Mouse (Mus musculus) liver, embryonic 16.5 days (tissue): Measurements from ENCODE around the gene Top3b. TPM values are rescaled to one million over a fixed set of nuclear protein-coding genes. Genes with fewer than 3 reads are reported as not detected.

Source experiments
- ATAC-seq: fragments of 200-750 bp; cut with Nextera tagmentation; 2 replicates; pipeline ENCODE4 v1.8.0; 2017; ENCODE audit warnings: low read depth, mild to moderate bottlenecking, moderate number of reproducible peaks, moderate library complexity
- H3K27ac ChIP-seq: fragments of 300-500 bp; sonication (generic); 2 replicates; pipeline ENCODE4 v1.5.1; 2014; ENCODE audit warnings: mild to moderate bottlenecking, low read length
- H3K27me3 ChIP-seq: fragments of 300-500 bp; sonication (generic); 2 replicates; pipeline ENCODE4 v1.6.1; 2014; ENCODE audit warnings: low read depth, low read length, mixed read lengths; ENCODE audit not compliant: control insufficient read depth, insufficient read depth
- H3K36me3 ChIP-seq: fragments of 300-500 bp; sonication (generic); 2 replicates; pipeline ENCODE4 v1.6.1; 2014; ENCODE audit warnings: mild to moderate bottlenecking; ENCODE audit not compliant: control insufficient read depth, insufficient read depth
- H3K4me1 ChIP-seq: fragments of 300-500 bp; sonication (generic); 2 replicates; pipeline ENCODE4 v1.6.1; 2014; ENCODE audit warnings: low read depth, low read length, mixed read lengths; ENCODE audit not compliant: control insufficient read depth
- H3K4me2 ChIP-seq: fragments of 300-500 bp; sonication (generic); 2 replicates; pipeline ENCODE4 v1.6.1; 2014; ENCODE audit warnings: low read depth, low read length, mixed read lengths
- H3K4me3 ChIP-seq: fragments of 300-500 bp; sonication (generic); 2 replicates; pipeline ENCODE4 v1.5.1; 2014; ENCODE audit warnings: low read depth, mild to moderate bottlenecking, low read length
- H3K9ac ChIP-seq: fragments of 300-500 bp; sonication (generic); 2 replicates; pipeline ENCODE4 v1.6.1; 2014; ENCODE audit warnings: low read depth, low read length
- H3K9me3 ChIP-seq: fragments of 300-500 bp; sonication (generic); replicated peaks from 2 replicates; pipeline ENCODE4 v1.6.1; 2016; ENCODE audit warnings: low read length; ENCODE audit not compliant: control insufficient read depth
- WGBS: fragments of 180-500 bp; shearing (Covaris S2); extraction: QIAGEN DNeasy Blood & Tissue Kit; methylation state at CpG from one replicate; pipeline ENCODE4 v1.1.7; 2014; ENCODE audit not compliant: insufficient replicate concordance; 5-methylcytosine and 5-hydroxymethylcytosine counted together
- polyA plus RNA-seq: library from polyadenylated mRNA; unstranded; fragments of >200 nt; fragmentation: Nextera tagmentation; extraction: Ambion mirVana; gene quantifications from 2 replicates; pipeline ENCODE4 v1.2.1, GENCODE M21; 2015

The Top3b gene
- polyA plus RNA-seq, 1 experiment from 2014 or later: 22.6 TPM

DNA sequence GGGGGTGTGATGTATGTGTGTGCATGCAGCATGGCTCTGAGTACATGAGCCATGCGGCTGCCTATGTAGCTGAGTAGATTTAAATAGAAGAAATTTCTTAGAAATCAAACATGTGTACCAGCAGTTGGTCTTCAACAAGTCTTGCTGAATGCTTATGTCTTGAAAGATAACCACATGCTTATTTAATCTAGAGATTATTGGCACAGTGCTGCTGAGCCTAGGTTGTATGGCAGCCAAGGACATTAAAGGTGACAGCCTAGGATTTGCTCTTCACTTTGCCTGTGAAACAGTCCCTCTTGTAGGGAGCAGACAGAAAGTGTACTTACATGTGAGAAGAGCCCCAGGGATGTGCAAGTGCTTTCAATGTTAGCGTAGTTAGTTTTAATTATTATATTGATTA lies 70.5 kb downstream of the Top3b start:
- Histone ChIP-seq H3K4me2 (no peak overlapping the region), H3K27ac (no peak overlapping the region), H3K4me3 (no peak overlapping the region), H3K4me1 (no peaks in the 10 kb centered on the region), H3K9me3 (no peaks in the 10 kb centered on the region), H3K27me3 (no peaks in the 10 kb centered on the region), H3K36me3 (no peaks in the 10 kb centered on the region), H3K9ac (no peak overlapping the region)
- ATAC-seq: no peak
- WGBS: 68% methylated on average over 2 of the region's 2 CpGs

Other genes with a start within 250 kb of the Top3b start
- gene Olfr19, start 194.3 kb upstream of the Top3b start, polyA plus RNA-seq: not detected in 2 replicates
- gene Spag6l, start 41.3 kb upstream of the Top3b start, polyA plus RNA-seq: not detected in 2 replicates
- 17.5 and 20.5 TPM in 2 replicates for gene Igll1, start 6.8 kb upstream of the Top3b start, polyA plus RNA-seq
- 12.4 and 15.4 TPM in 2 replicates for gene Vpreb1, start 107 bp downstream of the Top3b start, polyA plus RNA-seq
- 7.5 and 8.1 TPM in 2 replicates for gene Ppm1f, start 25.7 kb downstream of the Top3b start, polyA plus RNA-seq
- gene Mapk1, start 112.6 kb downstream of the Top3b start, polyA plus RNA-seq: 72.0 and 74.9 TPM in 2 replicates
- gene Ypel1, start 199.0 kb downstream of the Top3b start, polyA plus RNA-seq: 0.68 and 0.93 TPM in 2 replicates
- 52.5 and 55.9 TPM in 2 replicates for gene Ppil2, start 240.5 kb downstream of the Top3b start, polyA plus RNA-seq